9 mouse cellular contexts compared by ENCODE assay signal in the genomic region with DNA sequence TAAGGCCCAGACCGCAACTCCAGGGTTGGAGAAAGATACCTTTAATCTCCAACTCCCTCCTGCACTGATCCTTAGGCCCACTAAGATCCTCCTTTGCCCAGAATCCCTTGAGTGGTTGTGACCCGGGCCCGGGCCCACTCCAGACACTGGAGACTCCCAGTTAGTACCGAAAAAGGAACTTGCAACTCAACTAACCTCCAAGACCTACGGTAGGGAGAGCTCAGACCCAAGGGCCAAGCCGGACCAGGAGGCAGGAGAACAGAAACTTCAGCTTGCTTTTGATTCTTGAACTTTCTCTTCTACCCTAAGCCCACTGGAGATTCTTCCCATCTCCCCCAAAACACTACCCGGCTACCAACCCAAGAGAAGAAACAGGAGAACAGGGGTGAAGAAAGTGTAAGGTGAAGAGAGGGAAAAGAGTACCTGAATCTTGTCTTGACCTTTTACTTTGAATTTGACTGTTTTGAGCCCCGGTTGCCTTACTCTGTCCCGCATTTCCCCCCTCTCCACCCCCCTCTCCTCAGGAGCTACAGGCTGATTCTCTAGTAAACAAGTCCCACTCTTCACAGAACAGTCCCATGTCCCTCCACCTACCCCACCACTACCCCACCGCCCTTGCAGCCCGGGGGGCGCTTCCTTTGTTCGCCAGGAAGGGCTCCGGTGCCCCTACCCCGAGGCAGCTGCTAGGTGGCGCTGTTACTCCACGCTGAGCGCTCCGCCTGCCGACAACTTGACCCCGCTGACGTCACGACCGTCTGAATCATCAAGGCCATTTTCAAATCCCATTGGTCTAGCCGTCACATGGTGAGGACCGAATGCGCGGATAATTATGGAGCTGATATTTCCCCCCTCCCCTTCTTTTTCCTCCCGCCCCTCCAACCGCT. TPM values are rescaled to one million over a fixed set of nuclear protein-coding genes. Genes with fewer than 3 reads are reported as not detected.
DNase-seq lines count a peak whose midpoint lies in the region; ATAC-seq and TF ChIP-seq lines count a peak whose summit lies in the region.
"Had no signal": no experiment of that assay in that cellular context is flagged by ENCODE, and none has a peak within 500 bp of the region (broad histone marks: within the 10 kb centered on the region; RNA-seq: fewer than 3 reads in every experiment).

No protein-coding gene starts in this region.

- WGBS in forebrain, postnatal 0 days = 4% methylated on average over 28 of the region's 30 CpGs
- WGBS in liver, embryonic 13.5 days (ENCODE audit: insufficient replicate concordance) = 4% methylated on average over 28 of the region's 30 CpGs
- under 1% methylated on average over 29 of the region's 30 CpGs for WGBS in neural tube, embryonic 11.5 days

- H3K4me2 ChIP-seq in forebrain, postnatal 0 days (ENCODE audit: low read depth) = 0 out of 2 replicates have a peak overlapping the region, but pooled peaks have one; percentile 6
- H3K4me2 ChIP-seq in liver, embryonic 13.5 days = no peak overlapping the region
- peak overlapping the region; percentile 57 for H3K4me2 ChIP-seq in neural tube, embryonic 11.5 days (ENCODE audit: low read depth)

- ATAC-seq in forebrain, postnatal 0 days = peak; percentile 40; the same call in 1 of the 2 replicates
- ATAC-seq in liver, embryonic 13.5 days (ENCODE audit: low read depth) = no peak
- ATAC-seq in neural tube, embryonic 11.5 days (ENCODE audit: insufficient read depth, low FRiP score, low TSS enrichment) = peak; percentile 84

- no peak overlapping the region for H3K4me3 ChIP-seq in ES-Bruce4 (ENCODE audit: low read depth, low read length)
- no peak overlapping the region for H3K4me3 ChIP-seq in forebrain, postnatal 0 days (ENCODE audit: low read depth, low read length)
- H3K4me3 ChIP-seq in liver, embryonic 13.5 days (replicated peaks) = no peak overlapping the region
- peak overlapping the region; percentile 95 for H3K4me3 ChIP-seq in neural tube, embryonic 11.5 days (ENCODE audit: low read depth, low read length)

- peak; percentile 90 for DNase-seq in adrenal gland, postnatal 10 days
- peak; percentile 66 for DNase-seq in forebrain, postnatal 0 days
- DNase-seq in hindlimb bud, embryonic 11.5 days (ENCODE audit: extremely low spot score, low read depth, low spot score) = peak; percentile 99
- DNase-seq in liver, embryonic 13.5 days = peak; percentile 23
- DNase-seq in neural tube, embryonic 11.5 days (ENCODE audit: low spot score) = peak; percentile 90
- peak; percentile 15 to 60 for DNase-seq in thymus, postnatal 10 days (ENCODE audit: low spot score in 2 of 2)
- no peak for DNase-seq in frontal cortex, postnatal 36 days (ENCODE audit: low spot score in 2 of 2)

- H3K27ac ChIP-seq in ES-Bruce4 (ENCODE audit: insufficient read depth, low read length) = no peak overlapping the region
- H3K27ac ChIP-seq in forebrain, postnatal 0 days (ENCODE audit: low read depth, low read length) = no peak overlapping the region
- H3K27ac ChIP-seq in liver, embryonic 13.5 days = no peak overlapping the region
- H3K27ac ChIP-seq in neural tube, embryonic 11.5 days (ENCODE audit: low read depth, low read length) = peak overlapping the region; percentile 78

- no peaks in the 10 kb centered on the region for H3K4me1 ChIP-seq in ES-Bruce4 (ENCODE audit: control insufficient read depth, insufficient read depth, low read length)
- no peaks in the 10 kb centered on the region for H3K4me1 ChIP-seq in forebrain, postnatal 0 days (ENCODE audit: insufficient read depth)
- H3K4me1 ChIP-seq in liver, embryonic 13.5 days (replicated peaks) = 0 out of 2 replicates have a peak, but pooled peaks cover 2% of the 10 kb centered on the region
- H3K4me1 ChIP-seq in neural tube, embryonic 11.5 days (ENCODE audit: control insufficient read depth, insufficient read depth, low read length) = no peaks in the 10 kb centered on the region

- peak; percentile 89 for TF ChIP-seq CTCF in ES-Bruce4 (IDR thresholded peaks at IDR 0.05; ENCODE audit: low read depth, low read length)
- TF ChIP-seq CTCF in forebrain, postnatal 0 days (IDR thresholded peaks at IDR 0.05; ENCODE audit: low read depth) = peak; percentile 70

- H3K36me3 ChIP-seq in ES-Bruce4 (ENCODE audit: control insufficient read depth, insufficient read depth, low read length, poor library complexity, severe bottlenecking) = no peaks in the 10 kb centered on the region
- no peaks in the 10 kb centered on the region for H3K36me3 ChIP-seq in forebrain, postnatal 0 days (ENCODE audit: insufficient read depth)
- no peaks in the 10 kb centered on the region for H3K36me3 ChIP-seq in liver, embryonic 13.5 days
- H3K36me3 ChIP-seq in neural tube, embryonic 11.5 days (ENCODE audit: control insufficient read depth, insufficient read depth, low read length) = no peaks in the 10 kb centered on the region

- H3K27me3 ChIP-seq in ES-Bruce4 (ENCODE audit: control insufficient read depth, insufficient read depth, low read length, poor library complexity, severe bottlenecking) = peaks cover 48% of the 10 kb centered on the region
- peaks cover 96% of the 10 kb centered on the region for H3K27me3 ChIP-seq in forebrain, postnatal 0 days (ENCODE audit: insufficient read depth, low read length)
- H3K27me3 ChIP-seq in liver, embryonic 13.5 days = peaks cover 98% of the 10 kb centered on the region
- H3K27me3 ChIP-seq in neural tube, embryonic 11.5 days (ENCODE audit: control insufficient read depth, insufficient read depth, low read length) = peaks cover 87% of the 10 kb centered on the region

- 0 out of 2 replicates have a peak, but pooled peaks have one; percentile 41 for TF ChIP-seq EP300 in ES-Bruce4 (IDR thresholded peaks at IDR 0.05; ENCODE audit: insufficient read depth, low read depth, low read length)

- no peak for TF ChIP-seq POLR2A in ES-Bruce4 (IDR thresholded peaks at IDR 0.05; ENCODE audit: insufficient read depth, low read length)

- H3K9ac ChIP-seq in ES-Bruce4 (ENCODE audit: low read depth, poor library complexity, severe bottlenecking) = no peak overlapping the region
- no peak overlapping the region for H3K9ac ChIP-seq in forebrain, postnatal 0 days
- H3K9ac ChIP-seq in liver, embryonic 13.5 days = no peak overlapping the region
- H3K9ac ChIP-seq in neural tube, embryonic 11.5 days (ENCODE audit: low read length) = peak overlapping the region; percentile 90

- no peaks in the 10 kb centered on the region for H3K9me3 ChIP-seq in ES-Bruce4 (replicated peaks; ENCODE audit: control insufficient read depth, insufficient read depth, low read length, poor library complexity, severe bottlenecking)
- no peaks in the 10 kb centered on the region for H3K9me3 ChIP-seq in forebrain, postnatal 0 days (ENCODE audit: low read length)
- H3K9me3 ChIP-seq in liver, embryonic 13.5 days (replicated peaks) = no peaks in the 10 kb centered on the region
- H3K9me3 ChIP-seq in neural tube, embryonic 11.5 days (ENCODE audit: control insufficient read depth, low read length) = no peaks in the 10 kb centered on the region

RNA-seq across cellular contexts. Expression of a gene that starts 0.5 kb away (rescaled TPM):
- polyA plus RNA-seq in ES-Bruce4 (2011; ENCODE audit: insufficient read depth, insufficient read length, low read depth, missing spikeins) = not detected in 2 replicates
- total RNA-seq in adrenal gland, postnatal 10 days (2021) = 1 to 10 TPM in 1 of 2 experiments, under 1 TPM in 1; 0.94 to 1.4 TPM
- total RNA-seq in forebrain, postnatal 0 days (2014; rRNA removed) = not detected in 2 replicates
- not detected in 2 replicates for polyA plus RNA-seq in forebrain, postnatal 0 days (2015; fragmentation: Nextera tagmentation; extraction: Ambion mirVana)
- polyA plus RNA-seq in liver, embryonic 13.5 days (2015; fragmentation: Nextera tagmentation; extraction: Ambion mirVana) = not detected in 2 replicates
- 58.3 and 60.4 TPM in 2 replicates for polyA plus RNA-seq in neural tube, embryonic 11.5 days (2014; fragmentation: Nextera tagmentation; extraction: Ambion mirVana)
- total RNA-seq: heart, postnatal 36 days had no signal

RNA-seq across cellular contexts. Expression of a gene that starts 1.1 kb away (rescaled TPM):
- polyA plus RNA-seq in ES-Bruce4 (2011; ENCODE audit: insufficient read depth, insufficient read length, low read depth, missing spikeins) = not detected in 2 replicates
- 1 to 10 TPM; 5.5 to 6.9 TPM for total RNA-seq in adrenal gland, postnatal 10 days (2021)
- not detected in 2 replicates for total RNA-seq in forebrain, postnatal 0 days (2014; rRNA removed)
- not detected in 2 replicates for polyA plus RNA-seq in forebrain, postnatal 0 days (2015; fragmentation: Nextera tagmentation; extraction: Ambion mirVana)
- polyA plus RNA-seq in liver, embryonic 13.5 days (2015; fragmentation: Nextera tagmentation; extraction: Ambion mirVana) = 0.27 and 0.28 TPM in 2 replicates
- 36.3 and 37.3 TPM in 2 replicates for polyA plus RNA-seq in neural tube, embryonic 11.5 days (2014; fragmentation: Nextera tagmentation; extraction: Ambion mirVana)
- total RNA-seq: heart, postnatal 36 days had no signal

RNA-seq across cellular contexts. Expression of a gene that starts 10.1 kb away (rescaled TPM):
- not detected in 2 replicates for polyA plus RNA-seq in ES-Bruce4 (2011; ENCODE audit: insufficient read depth, insufficient read length, low read depth, missing spikeins)
- total RNA-seq in adrenal gland, postnatal 10 days (2021) = 1 to 10 TPM; 2.4 to 3.2 TPM
- not detected in 2 replicates for total RNA-seq in forebrain, postnatal 0 days (2014; rRNA removed)
- not detected in 2 replicates for polyA plus RNA-seq in forebrain, postnatal 0 days (2015; fragmentation: Nextera tagmentation; extraction: Ambion mirVana)
- polyA plus RNA-seq in liver, embryonic 13.5 days (2015; fragmentation: Nextera tagmentation; extraction: Ambion mirVana) = 0.07 TPM in 1 of 2 replicates, not detected in the other
- polyA plus RNA-seq in neural tube, embryonic 11.5 days (2014; fragmentation: Nextera tagmentation; extraction: Ambion mirVana) = 36.1 and 40.0 TPM in 2 replicates
- total RNA-seq: heart, postnatal 36 days had no signal

RNA-seq across cellular contexts. Expression of a gene that starts 11.9 kb away (rescaled TPM):
- not detected in 2 replicates for polyA plus RNA-seq in ES-Bruce4 (2011; ENCODE audit: insufficient read depth, insufficient read length, low read depth, missing spikeins)
- under 1 TPM in 1 of 2 experiments, not detected in 1; 0.15 TPM for total RNA-seq in adrenal gland, postnatal 10 days (2021)
- total RNA-seq in forebrain, postnatal 0 days (2014; rRNA removed) = not detected in 2 replicates
- not detected in 2 replicates for polyA plus RNA-seq in forebrain, postnatal 0 days (2015; fragmentation: Nextera tagmentation; extraction: Ambion mirVana)
- polyA plus RNA-seq in liver, embryonic 13.5 days (2015; fragmentation: Nextera tagmentation; extraction: Ambion mirVana) = not detected in 2 replicates
- polyA plus RNA-seq in neural tube, embryonic 11.5 days (2014; fragmentation: Nextera tagmentation; extraction: Ambion mirVana) = 1.9 and 2.0 TPM in 2 replicates
- total RNA-seq: heart, postnatal 36 days had no signal

RNA-seq across cellular contexts. Expression of a gene that starts 24.3 kb away (rescaled TPM):
- 0.40 and 0.45 TPM in 2 replicates for polyA plus RNA-seq in ES-Bruce4 (2011; ENCODE audit: insufficient read depth, insufficient read length, low read depth, missing spikeins)
- total RNA-seq in adrenal gland, postnatal 10 days (2021) = 10 to 100 TPM; 17.0 to 21.0 TPM
- not detected in 2 replicates for total RNA-seq in forebrain, postnatal 0 days (2014; rRNA removed)
- polyA plus RNA-seq in forebrain, postnatal 0 days (2015; fragmentation: Nextera tagmentation; extraction: Ambion mirVana) = not detected in 2 replicates
- polyA plus RNA-seq in liver, embryonic 13.5 days (2015; fragmentation: Nextera tagmentation; extraction: Ambion mirVana) = 0.19 and 0.20 TPM in 2 replicates
- polyA plus RNA-seq in neural tube, embryonic 11.5 days (2014; fragmentation: Nextera tagmentation; extraction: Ambion mirVana) = 63.7 and 67.1 TPM in 2 replicates
- total RNA-seq: heart, postnatal 36 days had no signal

Comparison
In these comparisons a context has a peak if more than half of its experiments do, and no peak if none do; other contexts are left out.
1. DNase-seq: peak in adrenal gland, postnatal 10 days (single experiment), forebrain, postnatal 0 days (single experiment), hindlimb bud, embryonic 11.5 days (single experiment), liver, embryonic 13.5 days (single experiment), neural tube, embryonic 11.5 days (single experiment) and thymus, postnatal 10 days (2 of 2); none in frontal cortex, postnatal 36 days (0 of 2).
2. RNA of a gene that starts 0.5 kb away (polyA plus RNA-seq): 58.3 to 60.4 TPM in neural tube, embryonic 11.5 days; not detected in ES-Bruce4, not detected in liver, embryonic 13.5 days and not detected in forebrain, postnatal 0 days; every median in the first group is over 10 times any median in the second.
3. RNA of a gene that starts 1.1 kb away (polyA plus RNA-seq): 36.3 to 37.3 TPM in neural tube, embryonic 11.5 days; 0.27 to 0.28 TPM in liver, embryonic 13.5 days, not detected in ES-Bruce4 and not detected in forebrain, postnatal 0 days; every median in the first group is over 10 times any median in the second.
4. RNA of a gene that starts 10.1 kb away (polyA plus RNA-seq): 36.1 to 40.0 TPM in neural tube, embryonic 11.5 days; not detected in ES-Bruce4, 0.07 TPM in liver, embryonic 13.5 days and not detected in forebrain, postnatal 0 days; every median in the first group is over 10 times any median in the second.